Mouse (Mus musculus): ENCODE data around the gene Ttc16. TPM values are rescaled to one million over a fixed set of nuclear protein-coding genes. Genes with fewer than 3 reads are reported as not detected.

The Ttc16 gene
- polyA plus RNA-seq, 1 experiment from 2014 or later, result 0.50 TPM

GRCm38 (mm10) chr2:32712934-32713817 is 62.3 kb downstream of the Ttc16 start, which contains the start of gene Cdk9:
Gene Cdk9 (minus strand): TSS chr2:32713076.
- Histone ChIP-seq H3K27ac (replicated peaks) (peak within 1 kb of the TSS; percentile 99), H3K9me3 (replicated peaks) (no peaks in the 10 kb centered on the region), H3K4me3 (replicated peaks) (peak within 1 kb of the TSS; percentile 93), H3K9ac (replicated peaks) (peak within 1 kb of the TSS; percentile 83), H3K4me1 (peaks cover 39% of the 10 kb centered on the region), H3K4me2 (peak within 1 kb of the TSS; percentile 97), H3K27me3 (replicated peaks) (no peaks in the 10 kb centered on the region), H3K36me3 (peaks cover 25% of the 10 kb centered on the region)
- peak; percentile 91 for ATAC-seq (ENCODE audit: low FRiP score)
- WGBS, result under 1% methylated on average over 56 of the region's 79 CpGs

DNA sequence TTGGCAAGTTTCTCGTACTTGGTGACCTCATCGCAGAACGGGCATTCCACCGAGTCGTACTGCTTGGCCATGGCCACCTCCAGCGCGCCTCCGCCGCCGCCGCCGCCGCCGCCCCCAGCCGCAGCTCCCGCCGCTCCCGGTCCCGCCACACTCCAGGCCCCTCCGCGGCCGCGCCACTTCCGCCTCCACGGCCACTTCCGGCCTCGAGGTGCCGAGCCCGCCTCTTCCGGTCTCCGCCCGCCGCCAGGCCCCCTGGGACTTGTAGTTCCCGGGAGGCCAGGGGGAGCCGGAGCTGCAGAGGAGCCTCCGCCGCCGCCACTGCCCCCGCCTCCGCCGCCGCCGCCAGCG is 62.9 kb downstream of the Ttc16 start:
- no peaks in the 10 kb centered on the region for H3K9me3 ChIP-seq (replicated peaks)
- H3K9ac ChIP-seq (replicated peaks), result peak overlapping the region; percentile 83
- 0% methylated on average over 28 of the region's 44 CpGs for WGBS
- H3K27ac ChIP-seq (replicated peaks), result peak overlapping the region; percentile 99
- peaks cover 31% of the 10 kb centered on the region for H3K36me3 ChIP-seq
- H3K27me3 ChIP-seq (replicated peaks), result no peaks in the 10 kb centered on the region
- H3K4me2 ChIP-seq, result peak overlapping the region; percentile 97
- H3K4me3 ChIP-seq (replicated peaks), result peak overlapping the region; percentile 93
- ATAC-seq (ENCODE audit: low FRiP score), result peak; percentile 90
- peaks cover 39% of the 10 kb centered on the region for H3K4me1 ChIP-seq

DNA sequence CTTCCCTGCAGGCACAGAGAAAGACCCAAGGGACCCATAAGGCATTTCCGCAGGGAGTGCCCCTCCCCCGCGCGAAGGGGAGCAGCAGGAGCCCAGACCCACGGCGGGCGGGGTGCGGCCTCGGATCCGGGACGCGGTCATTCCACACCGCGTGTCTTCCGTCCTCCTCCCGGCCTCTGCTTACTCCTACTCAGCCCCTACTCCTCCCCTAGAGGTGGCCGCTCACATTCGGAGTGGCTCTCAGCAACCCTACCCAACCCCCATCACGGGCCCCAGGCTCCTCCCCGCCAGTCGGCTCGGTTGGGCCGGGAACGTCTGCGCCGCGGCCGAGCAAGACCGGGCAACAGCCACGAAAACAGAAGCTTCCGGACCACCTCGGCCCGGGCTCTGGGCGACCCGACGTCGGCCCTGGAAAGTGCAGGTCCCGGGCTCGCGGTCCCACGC is 63.3 kb downstream of the Ttc16 start:
- H3K27me3 ChIP-seq (replicated peaks), result no peaks in the 10 kb centered on the region
- peak overlapping the region; percentile 97 for H3K4me2 ChIP-seq
- H3K36me3 ChIP-seq, result peaks cover 34% of the 10 kb centered on the region
- peak overlapping the region; percentile 93 for H3K4me3 ChIP-seq (replicated peaks)
- peak; percentile 33; the same call in 1 of the 2 replicates for ATAC-seq (ENCODE audit: low FRiP score)
- H3K4me1 ChIP-seq, result peaks cover 39% of the 10 kb centered on the region
- H3K9me3 ChIP-seq (replicated peaks), result no peaks in the 10 kb centered on the region
- H3K9ac ChIP-seq (replicated peaks), result peak overlapping the region; percentile 83
- under 1% methylated on average over 41 of the region's 41 CpGs for WGBS
- H3K27ac ChIP-seq (replicated peaks), result peak overlapping the region; percentile 99

GRCm38 (mm10) chr2:32711301-32712056 is 64.0 kb downstream of the Ttc16 start:
- Histone ChIP-seq H3K4me3 (replicated peaks) (peak overlapping the region; percentile 93), H3K27me3 (replicated peaks) (no peaks in the 10 kb centered on the region), H3K9ac (replicated peaks) (peak overlapping the region; percentile 83), H3K4me1 (peaks cover 39% of the 10 kb centered on the region), H3K4me2 (peak overlapping the region; percentile 97), H3K36me3 (peaks cover 40% of the 10 kb centered on the region), H3K9me3 (replicated peaks) (no peaks in the 10 kb centered on the region), H3K27ac (replicated peaks) (peak overlapping the region; percentile 99)
- 31% methylated on average over 9 of the region's 9 CpGs for WGBS
- ATAC-seq (ENCODE audit: low FRiP score), result no peak

DNA sequence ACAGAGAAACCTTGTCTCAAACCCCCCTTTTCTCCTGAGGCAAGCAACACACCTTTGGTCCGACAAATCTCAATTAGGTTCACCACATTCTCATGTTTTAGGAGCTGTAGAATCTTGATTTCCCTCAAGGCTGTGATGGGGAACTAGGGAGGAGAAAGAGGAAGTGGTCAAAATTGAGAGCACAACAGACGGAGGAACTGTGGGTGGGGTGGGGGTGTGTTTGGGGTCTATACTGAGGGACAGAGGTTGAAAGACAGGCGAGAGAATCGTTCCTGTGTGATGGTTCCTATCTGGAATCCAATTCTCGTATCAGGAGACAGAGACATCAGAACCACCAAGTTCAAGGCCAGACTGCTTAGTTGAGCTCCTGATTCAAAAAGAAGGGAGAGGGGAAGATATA is 65.0 kb downstream of the Ttc16 start:
- H3K36me3 ChIP-seq, result peaks cover 51% of the 10 kb centered on the region
- ATAC-seq (ENCODE audit: low FRiP score), result no peak

GRCm38 (mm10) chr2:32709521-32710137 is 65.8 kb downstream of the Ttc16 start:
- H3K9me3 ChIP-seq (replicated peaks), result no peaks in the 10 kb centered on the region
- H3K4me2 ChIP-seq, result no peak overlapping the region
- H3K27me3 ChIP-seq (replicated peaks), result no peaks in the 10 kb centered on the region
- H3K9ac ChIP-seq (replicated peaks), result no peak overlapping the region
- no peak overlapping the region for H3K27ac ChIP-seq (replicated peaks)
- 96% methylated on average over 20 of the region's 20 CpGs for WGBS
- H3K4me3 ChIP-seq (replicated peaks), result no peak overlapping the region
- peaks cover 59% of the 10 kb centered on the region for H3K36me3 ChIP-seq
- no peak for ATAC-seq (ENCODE audit: low FRiP score)
- H3K4me1 ChIP-seq, result peaks cover 33% of the 10 kb centered on the region

More for the DNA sequence above, 65.0 kb downstream of the Ttc16 start:
- H3K9ac ChIP-seq (replicated peaks), result no peak overlapping the region
- WGBS, result 87% methylated on average over 5 of the region's 5 CpGs
- H3K4me2 ChIP-seq, result no peak overlapping the region
- H3K9me3 ChIP-seq (replicated peaks), result no peaks in the 10 kb centered on the region
- no peak overlapping the region for H3K4me3 ChIP-seq (replicated peaks)
- H3K27ac ChIP-seq (replicated peaks), result no peak overlapping the region
- no peaks in the 10 kb centered on the region for H3K27me3 ChIP-seq (replicated peaks)
- H3K4me1 ChIP-seq, result peaks cover 39% of the 10 kb centered on the region

DNA sequence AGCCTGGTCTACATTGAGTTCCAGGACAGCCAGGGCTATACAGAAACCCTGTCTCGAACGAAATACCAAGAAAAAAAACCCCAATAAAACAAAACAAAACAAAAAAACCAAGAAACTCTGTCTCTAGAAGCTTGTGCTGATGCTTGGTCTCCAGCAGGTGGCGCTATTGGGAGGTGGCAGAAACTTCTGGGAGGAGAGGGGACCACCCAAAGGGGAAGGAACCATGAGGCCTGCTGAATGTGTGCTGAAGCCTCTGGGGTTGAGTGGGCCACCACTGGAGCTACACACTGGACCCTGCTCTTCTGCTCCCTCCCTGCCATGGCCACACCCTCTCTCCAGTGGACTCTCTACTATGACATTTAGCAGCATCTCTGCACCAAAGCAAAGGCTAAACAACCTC is 66.8 kb downstream of the Ttc16 start:
- ATAC-seq (ENCODE audit: low FRiP score), result no peak
- Histone ChIP-seq H3K4me1 (peaks cover 23% of the 10 kb centered on the region), H3K9me3 (replicated peaks) (no peaks in the 10 kb centered on the region), H3K9ac (replicated peaks) (no peak overlapping the region), H3K27me3 (replicated peaks) (no peaks in the 10 kb centered on the region), H3K36me3 (peaks cover 66% of the 10 kb centered on the region), H3K4me2 (no peak overlapping the region), H3K27ac (replicated peaks) (no peak overlapping the region), H3K4me3 (replicated peaks) (no peak overlapping the region)
- WGBS, result 48% methylated on average over 3 of the region's 3 CpGs

MicroRNA genes within 50 kb of the gene (microRNA counts, 519-probe panel; counts per million panel counts)
- microRNA mmu-miR-2861, result 1,258 counts per million, percentile 9 among the panel's probes with 10 or more counts

Small RNA genes lying within 50 kb of the gene (microRNA-seq; reads per million reads assigned to microRNA genes)
- gene Mir2861, result not detected
- not detected for gene Mir3960

Other genes with a start within 250 kb of the Ttc16 start
- gene Fam102a, start 240.3 kb downstream of the Ttc16 start, polyA plus RNA-seq (2015; fragmentation: Nextera tagmentation; extraction: Ambion mirVana), result 6.7 and 7.0 TPM in 2 replicates
- 141 and 147 TPM in 2 replicates for gene Dpm2, start 204.8 kb downstream of the Ttc16 start, polyA plus RNA-seq (2015; fragmentation: Nextera tagmentation; extraction: Ambion mirVana)
- gene Pip5kl1, start 200.8 kb downstream of the Ttc16 start, polyA plus RNA-seq (2015; fragmentation: Nextera tagmentation; extraction: Ambion mirVana), result 16.3 and 17.8 TPM in 2 replicates
- gene 9430097D07Rik, start 199.9 kb downstream of the Ttc16 start, polyA plus RNA-seq (2015; fragmentation: Nextera tagmentation; extraction: Ambion mirVana), result 0.59 and 0.99 TPM in 2 replicates
- gene St6galnac4, start 188.5 kb downstream of the Ttc16 start, polyA plus RNA-seq (2015; fragmentation: Nextera tagmentation; extraction: Ambion mirVana), result 43.9 and 44.6 TPM in 2 replicates
- 13.5 and 14.4 TPM in 2 replicates for gene St6galnac6, start 175.9 kb downstream of the Ttc16 start, polyA plus RNA-seq (2015; fragmentation: Nextera tagmentation; extraction: Ambion mirVana)
- 88.5 and 103 TPM in 2 replicates for gene Ak1, start 153.9 kb downstream of the Ttc16 start, polyA plus RNA-seq (2015; fragmentation: Nextera tagmentation; extraction: Ambion mirVana)
- gene Eng, start 129.0 kb downstream of the Ttc16 start, polyA plus RNA-seq (2015; fragmentation: Nextera tagmentation; extraction: Ambion mirVana), result 29.6 and 40.5 TPM in 2 replicates
- gene Fpgs, start 71.5 kb downstream of the Ttc16 start, polyA plus RNA-seq (2015; fragmentation: Nextera tagmentation; extraction: Ambion mirVana), result 19.3 and 20.6 TPM in 2 replicates
- gene Cdk9, start 62.6 kb downstream of the Ttc16 start, polyA plus RNA-seq (2015; fragmentation: Nextera tagmentation; extraction: Ambion mirVana), result 63.0 and 82.4 TPM in 2 replicates
- gene Sh2d3c, start 54.6 kb downstream of the Ttc16 start, polyA plus RNA-seq (2015; fragmentation: Nextera tagmentation; extraction: Ambion mirVana), result 50.1 and 51.5 TPM in 2 replicates
- gene 6330409D20Rik, start 34.6 kb downstream of the Ttc16 start, polyA plus RNA-seq (2015; fragmentation: Nextera tagmentation; extraction: Ambion mirVana), result 2.9 and 3.6 TPM in 2 replicates
- 54.4 and 60.6 TPM in 2 replicates for gene Tor2a, start 18.4 kb downstream of the Ttc16 start, polyA plus RNA-seq (2015; fragmentation: Nextera tagmentation; extraction: Ambion mirVana)
- 6.1 and 7.5 TPM in 2 replicates for gene Ptrh1, start 153 bp upstream of the Ttc16 start, polyA plus RNA-seq (2015; fragmentation: Nextera tagmentation; extraction: Ambion mirVana)
- gene Cfap157, start 8.8 kb upstream of the Ttc16 start, polyA plus RNA-seq (2015; fragmentation: Nextera tagmentation; extraction: Ambion mirVana), result 1.1 and 2.1 TPM in 2 replicates
- gene Stxbp1, start 71.6 kb upstream of the Ttc16 start, polyA plus RNA-seq (2015; fragmentation: Nextera tagmentation; extraction: Ambion mirVana), result 276 and 315 TPM in 2 replicates
- 30.7 and 34.7 TPM in 2 replicates for gene Fam129b, start 100.5 kb upstream of the Ttc16 start, polyA plus RNA-seq (2015; fragmentation: Nextera tagmentation; extraction: Ambion mirVana)
- gene Rpl12, start 185.9 kb upstream of the Ttc16 start, polyA plus RNA-seq (2015; fragmentation: Nextera tagmentation; extraction: Ambion mirVana), result 104 and 116 TPM in 2 replicates
- 22.0 and 23.5 TPM in 2 replicates for gene Lrsam1, start 186.0 kb upstream of the Ttc16 start, polyA plus RNA-seq (2015; fragmentation: Nextera tagmentation; extraction: Ambion mirVana)
- gene Slc2a8, start 206.4 kb upstream of the Ttc16 start, polyA plus RNA-seq (2015; fragmentation: Nextera tagmentation; extraction: Ambion mirVana), result 24.7 and 27.6 TPM in 2 replicates

Measured in neural tube, embryonic 15.5 days (tissue).